Mouse (Mus musculus) midbrain, embryonic 14.5 days (tissue): ENCODE results near the gene Aars2. TPM values are rescaled to one million over a fixed set of nuclear protein-coding genes. Genes with fewer than 3 reads are reported as not detected.

ENCODE experiments used
- ATAC-seq: fragments of 200-750 bp; cut with Nextera tagmentation; 2 replicates; pipeline ENCODE4 v1.8.0; 2017; ENCODE audit warnings: moderate number of reproducible peaks, moderate library complexity; ENCODE audit not compliant: low FRiP score, low TSS enrichment
- DNase-seq: peaks from one replicate; pipeline ENCODE4 v3.0.0-alpha.2; 2015
- H3K27ac ChIP-seq: fragments of 300-500 bp; sonication (generic); replicated peaks from 2 replicates; pipeline ENCODE4 v1.5.1; 2014; ENCODE audit warnings: mild to moderate bottlenecking, low read depth, low read length, moderate library complexity
- H3K27me3 ChIP-seq: fragments of 300-500 bp; sonication (generic); 2 replicates; pipeline ENCODE4 v1.6.1; 2014; ENCODE audit warnings: low read length, control low read depth, mixed read lengths; ENCODE audit not compliant: control insufficient read depth, insufficient read depth
- H3K36me3 ChIP-seq: fragments of 300-500 bp; sonication (generic); 2 replicates; pipeline ENCODE4 v1.6.1; 2014; ENCODE audit warnings: low read length, control low read depth; ENCODE audit not compliant: control insufficient read depth, insufficient read depth
- H3K4me1 ChIP-seq: fragments of 300-500 bp; sonication (generic); 2 replicates; pipeline ENCODE4 v1.6.1; 2014; ENCODE audit warnings: mild to moderate bottlenecking, antibody characterized with exemption, low read length, control low read depth; ENCODE audit not compliant: control insufficient read depth, insufficient read depth
- H3K4me2 ChIP-seq: fragments of 300-500 bp; sonication (generic); 2 replicates; pipeline ENCODE4 v1.6.1; 2014; ENCODE audit warnings: mild to moderate bottlenecking, low read length, moderate library complexity
- H3K4me3 ChIP-seq: fragments of 300-500 bp; sonication (generic); replicated peaks from 2 replicates; pipeline ENCODE4 v1.5.1; 2014; ENCODE audit warnings: low read depth, low read length
- H3K9ac ChIP-seq: fragments of 300-500 bp; sonication (generic); replicated peaks from 2 replicates; pipeline ENCODE4 v1.6.1; 2014; ENCODE audit warnings: mild to moderate bottlenecking, low read length, moderate library complexity
- H3K9me3 ChIP-seq: fragments of 300-500 bp; sonication (generic); 2 replicates; pipeline ENCODE4 v1.6.1; 2016; ENCODE audit warnings: low read length, control low read depth, mixed read lengths; ENCODE audit not compliant: control insufficient read depth
- WGBS: fragments of 180-500 bp; shearing (Covaris S2); extraction: QIAGEN DNeasy Blood & Tissue Kit; methylation state at CpG from one replicate; pipeline ENCODE4 v1.1.7; 2014; 5-methylcytosine and 5-hydroxymethylcytosine counted together
- polyA plus RNA-seq: library from polyadenylated mRNA; unstranded; fragments of >200 nt; fragmentation: Nextera tagmentation; extraction: Ambion mirVana; gene quantifications from 2 replicates; pipeline ENCODE4 v1.2.1, GENCODE M21; 2014

The Aars2 gene
- polyA plus RNA-seq, 1 experiment from 2014 or later = 14.8 TPM

DNA sequence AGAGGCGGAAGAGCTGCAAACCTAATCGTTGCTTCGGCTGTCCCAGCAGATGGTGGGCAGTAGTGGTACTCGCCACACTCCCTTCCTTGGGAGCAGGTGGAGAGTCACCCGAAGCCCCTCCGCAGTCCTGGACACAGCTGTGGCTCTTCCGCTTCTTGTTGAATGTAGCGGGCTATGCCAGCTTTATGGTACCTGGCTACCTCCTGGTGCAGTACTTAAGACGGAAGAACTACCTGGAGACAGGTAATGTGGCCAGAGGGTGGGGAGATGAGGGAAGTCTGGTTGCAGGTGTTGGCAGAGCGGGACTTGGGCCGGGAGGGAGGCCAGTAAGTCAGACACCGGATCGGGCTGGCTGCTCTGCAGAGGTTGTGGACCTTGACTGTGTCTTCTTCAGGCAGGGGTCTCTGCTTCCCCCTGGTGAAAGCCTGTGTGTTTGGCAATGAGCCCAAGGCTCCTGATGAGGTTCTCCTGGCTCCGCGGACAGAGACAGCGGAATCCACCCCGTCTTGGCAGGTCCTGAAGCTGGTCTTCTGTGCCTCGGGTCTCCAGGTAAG lies 58.0 kb downstream of the Aars2 start:
- Histone ChIP-seq H3K36me3 (peaks cover 39% of the 10 kb centered on the region), H3K9ac (peak overlapping the region; percentile 86), H3K27me3 (no peaks in the 10 kb centered on the region), H3K4me3 (peak overlapping the region; percentile 78), H3K4me2 (peak overlapping the region; percentile 95), H3K27ac (peak overlapping the region; percentile 82), H3K4me1 (peaks cover 8% of the 10 kb centered on the region), H3K9me3 (no peaks in the 10 kb centered on the region)
- ATAC-seq (no peak; the same call in 1 of the 2 replicates), DNase-seq (no peak)
- WGBS = 8% methylated on average over 18 of the region's 18 CpGs

DNA sequence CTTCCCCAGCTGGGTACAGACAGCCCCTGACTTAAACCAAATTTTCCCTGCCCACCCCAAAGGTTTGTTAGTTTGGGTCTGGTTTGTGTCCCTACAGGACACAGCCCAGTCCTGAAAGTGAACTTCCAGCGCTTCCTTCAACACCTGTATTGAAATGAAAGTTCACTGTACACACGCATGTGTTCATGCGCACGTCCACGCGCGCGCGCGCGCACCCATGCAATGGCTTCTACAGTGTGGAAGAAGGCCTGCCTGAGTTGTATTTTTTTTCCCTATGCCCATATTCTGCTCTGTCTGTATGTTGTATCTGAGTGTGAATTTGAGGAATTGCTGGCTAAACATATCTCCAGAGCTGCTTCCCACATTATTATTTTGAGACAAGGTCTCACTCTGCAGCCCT lies 58.5 kb downstream of the Aars2 start:
- ATAC-seq (no peak), DNase-seq (no peak)
- Histone ChIP-seq H3K27ac (no peak overlapping the region), H3K36me3 (peaks cover 44% of the 10 kb centered on the region), H3K27me3 (no peaks in the 10 kb centered on the region), H3K9me3 (no peaks in the 10 kb centered on the region), H3K9ac (peak overlapping the region; percentile 86; the same call in 1 of the 2 replicates), H3K4me3 (peak overlapping the region; percentile 78), H3K4me1 (peaks cover 8% of the 10 kb centered on the region), H3K4me2 (peak overlapping the region; percentile 95)
- WGBS = 96% methylated on average over 11 of the region's 11 CpGs

- H3K9ac ChIP-seq = no peak overlapping the region
- H3K9me3 ChIP-seq = no peaks in the 10 kb centered on the region
- WGBS = 95% methylated on average over 1 of the region's 1 CpGs
- H3K36me3 ChIP-seq = peaks cover 53% of the 10 kb centered on the region
- ATAC-seq (no peak), DNase-seq (no peak)
- peaks cover 8% of the 10 kb centered on the region for H3K4me1 ChIP-seq
- H3K27ac ChIP-seq = no peak overlapping the region
- H3K4me3 ChIP-seq = no peak overlapping the region
- no peak overlapping the region for H3K4me2 ChIP-seq
- no peaks in the 10 kb centered on the region for H3K27me3 ChIP-seq
Observed at GRCm38 (mm10) chr17:45566031-45566359, 59.4 kb downstream of the Aars2 start.

DNA sequence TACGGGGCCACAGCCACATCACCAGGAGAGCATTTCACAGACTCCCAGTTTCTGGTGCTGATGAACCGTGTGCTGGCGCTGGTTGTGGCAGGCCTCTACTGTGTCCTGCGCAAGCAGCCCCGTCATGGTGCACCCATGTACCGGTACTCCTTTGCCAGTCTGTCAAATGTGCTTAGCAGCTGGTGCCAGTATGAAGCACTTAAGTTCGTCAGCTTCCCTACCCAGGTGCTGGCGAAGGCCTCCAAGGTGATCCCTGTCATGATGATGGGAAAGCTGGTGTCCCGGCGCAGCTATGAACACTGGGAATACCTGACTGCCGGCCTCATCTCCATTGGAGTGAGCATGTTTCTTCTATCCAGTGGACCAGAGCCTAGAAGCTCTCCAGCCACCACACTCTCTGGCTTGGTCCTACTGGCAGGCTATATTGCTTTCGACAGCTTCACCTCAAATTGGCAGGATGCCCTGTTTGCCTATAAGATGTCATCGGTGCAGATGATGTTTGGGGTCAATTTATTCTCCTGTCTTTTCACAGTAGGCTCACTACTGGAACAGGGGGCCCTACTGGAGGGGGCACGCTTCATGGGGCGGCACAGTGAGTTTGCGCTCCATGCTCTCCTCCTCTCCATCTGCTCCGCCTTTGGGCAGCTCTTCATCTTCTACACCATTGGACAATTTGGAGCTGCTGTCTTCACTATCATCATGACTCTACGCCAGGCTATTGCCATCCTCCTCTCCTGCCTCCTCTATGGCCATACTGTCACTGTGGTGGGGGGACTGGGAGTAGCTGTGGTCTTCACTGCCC lies 59.9 kb downstream of the Aars2 start:
- Histone ChIP-seq H3K4me2 (no peak overlapping the region), H3K27ac (no peak overlapping the region), H3K4me3 (no peak overlapping the region), H3K27me3 (no peaks in the 10 kb centered on the region), H3K9ac (no peak overlapping the region), H3K9me3 (no peaks in the 10 kb centered on the region), H3K36me3 (peaks cover 59% of the 10 kb centered on the region), H3K4me1 (peaks cover 9% of the 10 kb centered on the region)
- 72% methylated on average over 18 of the region's 18 CpGs for WGBS
- ATAC-seq (no peak), DNase-seq (no peak)

- H3K4me3 ChIP-seq = no peak overlapping the region
- H3K27me3 ChIP-seq = no peaks in the 10 kb centered on the region
- H3K36me3 ChIP-seq = peaks cover 59% of the 10 kb centered on the region
- no peak for ATAC-seq
- no peak for DNase-seq
- 35% methylated on average over 4 of the region's 4 CpGs for WGBS
- no peak overlapping the region for H3K27ac ChIP-seq
- H3K9me3 ChIP-seq = no peaks in the 10 kb centered on the region
- H3K4me2 ChIP-seq = no peak overlapping the region
- peaks cover 13% of the 10 kb centered on the region for H3K4me1 ChIP-seq
- H3K9ac ChIP-seq = no peak overlapping the region
Observed at GRCm38 (mm10) chr17:45567162-45567601, 60.5 kb downstream of the Aars2 start.

GRCm38 (mm10) chr17:45568990-45569389 lies 62.3 kb downstream of the Aars2 start:
- H3K27me3 ChIP-seq = no peaks in the 10 kb centered on the region
- ATAC-seq = no peak
- H3K9me3 ChIP-seq = no peaks in the 10 kb centered on the region
- peaks cover 13% of the 10 kb centered on the region for H3K4me1 ChIP-seq
- no peak overlapping the region for H3K9ac ChIP-seq
- H3K36me3 ChIP-seq = peaks cover 59% of the 10 kb centered on the region
- 88% methylated on average over 12 of the region's 12 CpGs for WGBS
- DNase-seq = no peak
- H3K4me2 ChIP-seq = no peak overlapping the region
- no peak overlapping the region for H3K4me3 ChIP-seq
- no peak overlapping the region for H3K27ac ChIP-seq

DNA sequence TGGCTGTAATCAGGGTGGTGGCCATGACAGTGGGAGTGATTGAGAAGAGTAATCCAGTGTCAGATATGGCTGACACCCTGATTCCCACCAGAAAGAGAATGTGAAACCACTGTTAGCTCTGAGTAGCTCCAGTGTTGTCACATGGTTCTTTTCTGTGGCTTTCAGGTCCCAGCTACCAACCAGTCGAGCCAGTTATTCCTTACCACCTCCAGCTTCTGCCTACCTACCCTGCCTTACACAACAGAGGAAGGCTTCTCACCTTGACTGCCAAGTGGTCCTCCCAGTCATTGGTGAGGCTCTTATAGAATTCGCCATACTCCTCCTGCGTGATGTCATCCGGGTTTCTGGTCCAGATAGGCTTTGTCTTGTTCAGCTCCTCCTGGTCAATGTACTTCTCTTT lies 63.4 kb downstream of the Aars2 start:
- Histone ChIP-seq H3K4me1 (peaks cover 15% of the 10 kb centered on the region), H3K4me2 (no peak overlapping the region), H3K9me3 (no peaks in the 10 kb centered on the region), H3K27me3 (no peaks in the 10 kb centered on the region), H3K36me3 (peaks cover 59% of the 10 kb centered on the region), H3K9ac (no peak overlapping the region), H3K4me3 (no peak overlapping the region), H3K27ac (no peak overlapping the region)
- no peak for DNase-seq
- WGBS = 81% methylated on average over 4 of the region's 4 CpGs
- ATAC-seq = no peak
